Mouse (Mus musculus): ENCODE measurements around the gene Gm49368. TPM values are rescaled to one million over a fixed set of nuclear protein-coding genes. Genes with fewer than 3 reads are reported as not detected.
"Not testable (repeated sequence)": the region's sequence is repeated elsewhere in the genome, so short reads cannot be mapped to it uniquely, and the experiment has no call there.

The Gm49368 gene
- 0.02 and 0.04 TPM in 2 replicates for polyA plus RNA-seq (2012; rRNA removed)

GRCm38 (mm10) chr7:128062456-128062855 is at the start of gene Gm49368, which contains the start of gene Itgam:
Gm49368 (plus strand) TSS chr7:128062683.
Itgam (plus strand) TSS chr7:128062640.
- WGBS = 45% methylated on average over 7 of the region's 7 CpGs
- DNase-seq (ENCODE audit: low read depth, low spot score) = no peak

- DNase-seq (ENCODE audit: low read depth, low spot score) = no peak
These were observed 49.4 kb upstream of the Gm49368 start for GRCm38 (mm10) chr7:128013116-128013515.

GRCm38 (mm10) chr7:128016134-128016533 is 46.3 kb upstream of the Gm49368 start:
- 23% methylated on average over 5 of the region's 5 CpGs for WGBS
- DNase-seq (ENCODE audit: low read depth, low spot score) = not testable (repeated sequence)

More at GRCm38 (mm10) chr7:128013116-128013515, 49.4 kb upstream of the Gm49368 start:
- WGBS = 87% methylated on average over 13 of the region's 13 CpGs

DNA sequence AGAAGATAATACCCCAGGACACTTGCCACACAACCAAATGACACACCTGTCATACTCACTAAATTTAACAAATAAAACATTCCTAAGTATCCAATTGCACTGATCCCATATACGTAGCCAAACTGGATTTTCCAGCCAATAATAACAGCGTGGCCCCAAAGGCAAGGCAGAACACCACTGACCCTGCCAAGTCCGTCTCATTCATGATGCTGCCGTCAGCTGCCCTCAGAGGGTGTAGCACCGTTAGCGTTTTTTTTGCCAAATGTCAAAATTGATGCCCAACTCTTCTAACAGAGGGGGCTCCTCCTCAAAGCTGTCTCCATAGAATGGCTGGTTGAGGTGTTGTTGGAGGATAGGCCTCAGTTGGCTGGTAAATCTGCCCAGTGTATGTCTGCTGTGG is 45.8 kb upstream of the Gm49368 start:
- no peak for DNase-seq (ENCODE audit: low read depth, low spot score)
- 34% methylated on average over 6 of the region's 6 CpGs for WGBS

- no peak for DNase-seq (ENCODE audit: low read depth, low spot score)
- whole genome bisulfite sequencing = 93% methylated on average over 3 of the region's 3 CpGs
These were observed 44.2 kb upstream of the Gm49368 start for GRCm38 (mm10) chr7:128018275-128018674.

GRCm38 (mm10) chr7:128019187-128019586 is 43.3 kb upstream of the Gm49368 start:
- 27% methylated on average over 2 of the region's 2 CpGs for WGBS
- DNase-seq (ENCODE audit: low read depth, low spot score) = no peak

- DNase-seq (ENCODE audit: low read depth, low spot score) = no peak
- 71% methylated on average over 8 of the region's 8 CpGs for WGBS
These were observed 39.5 kb upstream of the Gm49368 start for GRCm38 (mm10) chr7:128022974-128023373.

- no peak for DNase-seq (ENCODE audit: low read depth, low spot score)
- WGBS = 92% methylated on average over 4 of the region's 4 CpGs
These were observed 38.9 kb upstream of the Gm49368 start for GRCm38 (mm10) chr7:128023565-128023964.

DNA sequence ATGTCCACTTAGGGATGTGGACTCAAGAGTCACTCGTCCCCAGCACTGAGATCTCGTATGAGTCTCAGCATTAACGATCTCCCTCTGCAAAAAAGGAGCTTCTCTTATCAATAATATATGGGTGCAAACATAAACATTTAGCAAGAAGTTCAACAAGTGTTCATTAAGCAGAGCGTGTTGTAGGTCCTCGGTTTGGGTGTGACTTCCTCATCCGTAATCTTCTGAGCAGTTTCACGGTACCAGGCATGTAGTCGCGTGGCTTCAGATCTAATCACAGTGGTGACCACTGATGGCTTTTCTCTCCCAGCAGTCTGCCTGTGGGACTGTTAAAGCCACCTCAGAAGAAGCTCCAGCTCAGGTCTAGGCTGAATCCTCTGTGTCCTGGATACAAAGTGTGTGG is 38.1 kb upstream of the Gm49368 start:
- no peak for DNase-seq (ENCODE audit: low read depth, low spot score)
- 87% methylated on average over 9 of the region's 9 CpGs for WGBS

GRCm38 (mm10) chr7:128024932-128025331 is 37.6 kb upstream of the Gm49368 start:
- WGBS = 82% methylated on average over 4 of the region's 4 CpGs
- no peak for DNase-seq (ENCODE audit: low read depth, low spot score)

DNA sequence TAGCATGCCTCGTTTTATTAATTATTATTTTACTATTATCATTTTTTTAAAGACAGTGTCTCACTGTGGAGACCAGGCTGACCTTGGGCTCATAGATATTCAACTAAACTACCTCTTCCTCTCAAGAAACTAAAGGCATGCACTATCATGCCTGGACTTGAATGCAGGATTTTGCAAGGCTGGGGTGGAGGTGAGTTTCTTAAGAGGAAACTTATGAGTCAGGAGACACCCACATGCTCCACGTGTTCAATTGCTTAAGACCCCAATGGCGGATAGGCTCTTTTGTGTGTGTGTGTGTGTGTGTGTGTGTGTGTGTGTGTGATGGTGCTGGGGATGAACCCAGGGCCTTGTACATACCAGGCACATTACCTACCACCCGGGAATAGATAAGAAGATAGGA is 37.1 kb upstream of the Gm49368 start:
- WGBS = 69% methylated on average over 4 of the region's 4 CpGs
- no peak for DNase-seq (ENCODE audit: low read depth, low spot score)

DNA sequence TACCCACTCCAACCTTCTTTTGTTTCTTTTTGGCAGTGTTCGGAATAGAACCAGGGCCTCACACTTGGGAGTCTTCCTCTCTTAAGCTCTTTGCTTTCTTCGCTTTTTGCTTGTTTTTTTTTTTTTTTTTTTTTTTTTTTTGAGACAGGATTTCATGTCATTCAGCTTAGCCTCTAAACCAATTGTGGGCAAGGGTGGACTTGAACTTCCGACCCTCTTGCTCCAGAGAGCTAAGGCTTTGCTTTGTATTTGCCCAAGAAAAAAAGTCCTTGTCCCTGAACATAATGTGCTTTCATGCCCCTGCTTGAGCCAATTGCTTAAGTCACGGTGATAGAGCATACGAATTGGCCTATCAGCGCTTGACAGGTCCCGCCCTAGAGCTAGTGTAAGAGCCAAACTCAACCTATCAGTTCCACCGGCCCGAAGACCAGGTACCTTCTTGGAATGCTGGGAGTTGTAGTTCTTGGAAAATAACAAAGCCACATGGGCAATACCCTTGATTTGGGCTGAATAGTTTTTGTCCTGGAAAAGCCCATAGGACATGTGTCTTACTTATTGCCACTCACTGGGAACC is 31.0 kb upstream of the Gm49368 start:
- peak; percentile 85 for DNase-seq (ENCODE audit: low read depth, low spot score)
- WGBS = 31% methylated on average over 9 of the region's 9 CpGs

DNA sequence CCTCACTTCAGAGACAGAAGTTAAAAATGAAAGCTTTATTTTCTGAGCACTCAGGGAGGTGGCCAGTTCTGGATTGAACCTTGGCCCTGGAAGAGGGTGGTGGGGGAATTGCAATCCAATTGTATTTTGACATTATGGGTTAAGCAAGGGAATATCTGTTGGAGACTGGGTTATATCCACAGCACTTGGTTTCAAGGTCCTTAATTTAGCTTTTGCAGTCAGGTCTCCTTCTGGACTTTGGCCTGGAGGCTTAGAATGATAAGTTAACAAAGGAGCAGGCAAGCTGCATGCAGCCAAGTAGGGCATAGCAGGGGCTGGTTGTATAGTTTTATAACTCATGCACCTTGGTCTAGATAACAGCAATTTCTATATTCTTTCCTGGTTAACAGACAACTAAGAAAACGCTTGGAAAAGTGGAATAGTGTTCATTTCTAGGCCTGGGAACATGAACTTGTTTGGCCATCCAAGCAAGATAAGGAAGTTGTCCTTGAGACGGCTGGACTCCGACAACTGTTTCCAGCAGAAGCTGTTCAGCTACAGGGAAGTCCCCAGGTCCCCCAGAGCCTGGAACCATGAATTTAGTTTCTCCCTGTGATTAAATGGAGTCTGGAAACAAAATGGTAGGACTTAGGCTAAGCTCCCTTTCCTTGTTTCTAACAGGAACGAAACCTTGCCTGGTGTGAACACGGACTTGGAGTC is 30.0 kb upstream of the Gm49368 start:
- peak; percentile 84 for DNase-seq (ENCODE audit: low read depth, low spot score)
- 28% methylated on average over 5 of the region's 5 CpGs for WGBS

GRCm38 (mm10) chr7:128032989-128033293 is 29.5 kb upstream of the Gm49368 start:
- no peak for DNase-seq (ENCODE audit: low read depth, low spot score)
- 31% methylated on average over 3 of the region's 3 CpGs for WGBS

DNA sequence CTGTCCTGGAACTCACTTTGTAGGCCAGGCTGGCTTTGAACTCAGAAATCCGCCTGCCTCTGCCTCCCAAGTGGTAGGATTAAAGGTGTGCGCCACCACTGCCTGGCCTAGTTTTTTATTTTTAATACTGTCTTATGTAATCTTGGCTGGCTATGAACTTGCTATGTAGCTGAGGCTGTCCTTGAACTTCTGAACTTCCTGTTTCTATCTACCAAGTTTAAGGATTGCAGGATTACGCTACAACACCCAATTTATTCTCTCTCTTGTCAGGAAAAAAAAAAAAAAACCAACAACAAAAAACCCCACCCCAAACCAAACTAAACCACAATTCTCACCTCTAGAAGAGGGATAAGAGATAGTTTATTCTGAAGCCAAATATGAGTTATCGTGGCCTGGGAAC is 28.9 kb upstream of the Gm49368 start:
- no peak for DNase-seq (ENCODE audit: low read depth, low spot score)
- WGBS = 55% methylated on average over 4 of the region's 4 CpGs

DNA sequence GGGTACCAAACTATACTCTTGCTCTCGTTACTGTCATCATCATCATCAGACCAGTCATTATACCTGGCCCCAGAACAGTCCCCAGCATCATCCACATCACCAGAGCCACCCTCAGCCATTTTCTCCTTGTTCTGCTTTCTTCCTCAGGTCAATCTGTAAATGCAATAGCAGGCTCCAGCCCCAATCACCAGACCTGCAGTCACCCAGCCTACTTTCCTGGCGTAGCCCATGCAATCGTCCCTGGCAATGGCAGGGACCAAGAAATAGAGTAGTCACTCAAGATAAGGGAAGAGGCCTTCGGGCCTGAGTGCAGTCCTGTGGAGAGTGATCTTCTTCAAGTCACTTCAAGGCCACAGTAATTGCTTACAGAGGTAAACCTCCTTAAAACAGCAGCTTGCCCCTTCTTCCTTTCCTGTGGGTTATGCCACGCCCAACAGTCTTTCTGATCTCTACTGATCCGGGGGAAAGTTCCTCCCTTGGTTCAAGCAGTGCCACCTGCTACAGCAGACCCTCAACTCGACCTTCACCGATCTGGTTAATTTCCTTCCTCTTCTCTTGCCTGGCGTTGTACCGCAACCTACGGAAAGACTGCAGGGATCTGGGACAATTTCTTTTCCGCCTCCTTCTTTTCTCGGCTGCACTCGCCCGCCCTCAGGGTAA is 20.2 kb upstream of the Gm49368 start:
- DNase-seq (ENCODE audit: low read depth, low spot score) = not testable (repeated sequence)
- 75% methylated on average over 15 of the region's 15 CpGs for WGBS

GRCm38 (mm10) chr7:128044142-128044785 is 18.2 kb upstream of the Gm49368 start:
- DNase-seq (ENCODE audit: low read depth, low spot score) = no peak
- WGBS = 45% methylated on average over 4 of the region's 4 CpGs

DNA sequence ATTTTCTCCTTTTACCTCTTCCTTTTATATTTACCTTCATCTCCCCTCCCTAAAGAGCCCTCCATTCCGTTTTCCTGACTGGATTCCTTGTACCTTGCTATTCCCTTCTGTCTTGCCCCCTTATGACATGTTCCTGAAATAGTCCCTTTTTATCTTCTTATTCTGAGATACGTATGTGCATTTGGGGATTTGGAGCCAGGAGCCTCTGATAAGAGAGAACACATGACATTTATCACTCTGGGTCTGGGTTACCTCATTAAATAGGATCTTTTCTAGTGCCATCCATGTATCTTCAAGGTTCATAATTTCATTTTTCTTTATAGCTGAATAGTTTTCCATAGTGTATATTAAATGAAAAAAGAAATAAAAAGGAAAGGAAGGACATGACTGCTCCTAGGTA is 16.8 kb upstream of the Gm49368 start:
- DNase-seq (ENCODE audit: low read depth, low spot score) = no peak
- WGBS = 80% methylated on average over 2 of the region's 2 CpGs

- DNase-seq (ENCODE audit: low read depth, low spot score) = no peak
- 87% methylated on average over 4 of the region's 4 CpGs for WGBS
These were observed 13.7 kb upstream of the Gm49368 start for GRCm38 (mm10) chr7:128048819-128049218.

DNA sequence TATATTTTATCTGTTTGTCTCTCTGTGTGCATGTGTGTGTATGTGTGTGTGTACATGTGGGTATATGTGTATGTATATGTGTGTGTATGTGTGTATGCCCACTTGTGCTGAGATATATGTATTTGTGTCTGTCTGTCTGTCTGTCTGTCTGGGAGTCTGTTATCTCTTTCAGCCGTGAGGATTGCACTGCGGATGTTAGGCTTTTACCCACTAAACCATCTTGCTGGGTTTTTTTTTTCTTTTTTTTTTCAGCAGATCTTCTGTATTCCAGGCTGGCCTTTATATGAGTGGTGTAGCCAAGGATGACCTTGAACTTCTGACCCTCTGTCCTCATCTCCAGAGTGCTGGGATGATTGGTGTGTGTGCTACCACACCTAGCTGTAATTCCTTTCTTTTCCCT is 13.2 kb upstream of the Gm49368 start:
- 70% methylated on average over 2 of the region's 2 CpGs for WGBS
- DNase-seq (ENCODE audit: low read depth, low spot score) = no peak

DNA sequence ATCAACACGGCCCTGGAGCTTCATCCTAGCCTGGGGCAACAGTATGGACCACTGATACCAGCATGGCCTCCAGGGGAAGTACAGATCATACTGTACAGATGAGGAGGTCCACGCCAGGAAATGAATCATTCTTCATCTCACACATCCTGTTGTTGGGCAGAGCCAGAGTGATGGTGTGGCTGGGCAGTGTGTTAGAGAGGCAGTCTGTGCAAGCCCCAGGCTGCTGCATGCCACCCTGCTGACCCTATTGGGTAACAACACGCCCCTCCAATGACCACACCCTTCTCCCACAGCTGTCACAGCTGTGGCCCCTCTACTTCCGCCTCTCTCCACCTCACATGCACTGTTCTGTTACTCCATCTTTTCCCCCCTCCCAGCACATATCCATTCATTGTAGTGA is 11.7 kb upstream of the Gm49368 start:
- WGBS = 59% methylated on average over 4 of the region's 4 CpGs
- DNase-seq (ENCODE audit: low read depth, low spot score) = no peak

All from large intestine, adult 2 months (tissue).